Mouse (Mus musculus): Measurements from ENCODE around the gene Srp68.

DNA sequence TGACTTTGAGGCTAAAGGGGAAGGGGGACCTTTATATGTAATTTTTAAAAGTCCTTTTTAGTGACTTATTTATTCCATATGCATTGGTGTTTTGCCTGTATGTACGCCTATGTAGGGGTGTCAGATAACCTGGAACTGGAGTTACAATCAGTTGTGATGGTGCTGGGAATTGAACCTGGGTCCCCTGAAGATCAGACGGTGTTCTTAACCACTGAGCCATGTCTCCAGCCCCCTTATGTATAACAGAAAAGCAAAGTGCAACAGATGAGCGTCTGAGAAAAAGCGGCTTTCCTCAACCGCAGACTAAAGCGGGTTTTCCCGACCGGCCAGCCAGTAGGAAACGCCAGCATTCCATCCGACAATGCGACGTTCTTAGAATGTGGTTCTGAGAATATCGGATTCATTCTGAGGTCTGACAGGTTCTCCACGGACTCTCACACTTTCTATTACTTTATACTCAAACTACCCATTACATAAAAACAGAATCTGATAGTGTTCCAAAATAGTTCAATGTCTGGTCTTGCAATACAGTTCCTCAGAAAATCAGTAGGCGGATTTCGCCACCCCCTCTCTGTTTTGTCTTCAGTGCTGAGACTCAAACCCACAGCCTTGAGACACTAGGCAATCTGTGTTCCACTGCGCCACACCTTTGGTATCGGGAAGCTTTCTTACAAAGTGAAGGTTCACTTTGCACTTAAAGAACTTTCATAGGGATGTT is 77.0 kb downstream of the Srp68 start:
- TF ChIP-seq POLR2A (IDR thresholded peaks at IDR 0.05; ENCODE audit: low read depth, low read length) = no peak
- TF ChIP-seq CTCF (conservative IDR thresholded peaks at IDR 0.05; ENCODE audit: insufficient read depth, insufficient read length, low read depth, low read length) = no peak
